Mouse (Mus musculus) left cerebral cortex, postnatal 14 days (tissue): Measurements from ENCODE around the gene Cct2. TPM values are rescaled to one million over a fixed set of nuclear protein-coding genes. Genes with fewer than 3 reads are reported as not detected.

Experiments
- DNase-seq, 2 experiments: peaks; one replicate each; pipeline ENCODE4 v3.0.0; 2021 to 2022; ENCODE audit warnings: low spot score in 2 of 2, mixed read lengths in 1 of 2
- intact Hi-C: fragments of 180-260 bp; cut with DNase I; formaldehyde crosslinking; loops from one replicate; pipeline ENCODE4 v1.15.1; 2025
- total RNA-seq, 2 experiments: library from RNA; stranded (reverse); gene quantifications; 2 replicates each; pipeline ENCODE4 v1.2.3; 2021

Cct2 gene
- total RNA-seq, 2 experiments from 2014 or later: 186 to 187 TPM

DNA sequence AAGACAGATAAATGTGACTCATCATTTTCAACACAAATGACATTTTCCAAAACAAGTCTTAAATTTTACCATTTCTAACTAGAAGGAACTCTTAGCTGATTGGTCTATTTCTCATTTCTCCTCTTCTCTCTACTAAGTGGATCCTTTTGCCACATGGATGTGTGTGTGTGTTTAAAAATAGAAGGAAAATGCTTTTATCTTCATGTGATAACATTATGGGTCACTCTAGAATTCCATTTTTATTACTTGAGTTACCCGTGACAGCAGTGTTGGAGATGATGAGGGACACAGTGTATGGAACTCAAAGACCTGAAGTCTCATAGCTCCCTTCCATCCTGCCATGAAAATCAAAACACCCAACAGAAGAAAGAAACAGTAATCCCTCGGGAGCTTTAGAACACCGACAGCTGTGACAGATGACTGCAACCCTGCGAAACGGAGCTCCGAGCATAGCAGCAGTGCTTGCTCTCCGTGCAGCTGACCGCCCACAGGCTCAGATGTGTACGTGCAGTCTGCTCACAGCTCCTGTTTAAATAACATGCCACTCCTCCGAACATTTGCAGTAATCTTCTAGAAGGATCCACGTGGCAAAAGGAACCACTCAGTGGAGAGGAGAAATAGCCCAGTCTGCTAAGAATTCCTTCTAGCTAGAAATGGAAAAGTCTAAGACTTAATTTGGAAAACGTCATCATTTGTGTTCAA lies 49.8 kb downstream of the Cct2 start:
- intact Hi-C loops: loop anchor here (5.0 kb wide), 1 partner anchor 57 kb away; no protein-coding TSS in a partner anchor
- DNase-seq: peak; percentile 55 to 83

DNA sequence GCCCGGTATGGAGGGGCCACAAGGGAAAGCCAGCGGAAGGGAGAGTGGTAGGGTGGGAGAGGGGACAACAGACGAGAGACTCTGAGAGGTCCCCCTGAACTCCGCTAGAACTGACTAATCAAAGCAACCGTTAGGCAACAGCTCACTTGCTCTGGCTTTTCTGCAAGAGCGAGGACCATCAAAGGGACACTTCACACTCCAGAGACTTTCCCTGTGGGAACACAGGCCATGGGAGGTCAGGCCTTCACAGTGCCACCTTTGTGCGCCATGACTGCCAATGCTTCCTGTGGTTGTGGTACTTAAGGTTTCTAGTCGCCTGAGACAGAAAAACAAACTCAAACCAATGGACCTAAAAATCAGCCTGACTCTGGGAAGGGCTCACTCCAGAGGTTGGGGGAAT lies 52.6 kb downstream of the Cct2 start:
- intact Hi-C loops: loop anchor here (5.0 kb wide), 1 partner anchor 54 kb away; no protein-coding TSS in a partner anchor

DNA sequence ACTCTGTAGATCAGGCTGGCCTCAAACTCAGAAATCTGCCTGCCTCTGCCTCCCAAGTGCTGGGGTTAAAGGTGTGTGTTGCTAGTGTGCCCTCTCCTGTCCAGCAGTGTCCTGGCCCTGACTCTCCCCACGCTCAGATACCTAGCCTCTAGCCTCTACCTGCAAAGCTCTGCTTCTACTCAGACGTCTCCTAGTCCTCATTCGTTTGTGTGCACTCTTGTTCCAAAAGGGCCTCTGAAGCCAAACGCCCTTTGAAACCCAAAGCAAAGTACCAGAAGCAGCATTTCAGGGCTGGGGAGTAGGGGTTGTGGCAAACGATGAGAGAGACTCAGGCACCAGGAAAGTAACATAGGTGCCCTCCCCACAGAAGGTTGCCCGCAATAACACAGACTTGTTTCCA lies 53.9 kb downstream of the Cct2 start:
- no peak for DNase-seq
- intact Hi-C loops: loop anchor here (5.0 kb wide), 1 partner anchor 52 kb away; no protein-coding TSS in a partner anchor

More for the DNA sequence above, 52.6 kb downstream of the Cct2 start:
- DNase-seq: no peak

DNA sequence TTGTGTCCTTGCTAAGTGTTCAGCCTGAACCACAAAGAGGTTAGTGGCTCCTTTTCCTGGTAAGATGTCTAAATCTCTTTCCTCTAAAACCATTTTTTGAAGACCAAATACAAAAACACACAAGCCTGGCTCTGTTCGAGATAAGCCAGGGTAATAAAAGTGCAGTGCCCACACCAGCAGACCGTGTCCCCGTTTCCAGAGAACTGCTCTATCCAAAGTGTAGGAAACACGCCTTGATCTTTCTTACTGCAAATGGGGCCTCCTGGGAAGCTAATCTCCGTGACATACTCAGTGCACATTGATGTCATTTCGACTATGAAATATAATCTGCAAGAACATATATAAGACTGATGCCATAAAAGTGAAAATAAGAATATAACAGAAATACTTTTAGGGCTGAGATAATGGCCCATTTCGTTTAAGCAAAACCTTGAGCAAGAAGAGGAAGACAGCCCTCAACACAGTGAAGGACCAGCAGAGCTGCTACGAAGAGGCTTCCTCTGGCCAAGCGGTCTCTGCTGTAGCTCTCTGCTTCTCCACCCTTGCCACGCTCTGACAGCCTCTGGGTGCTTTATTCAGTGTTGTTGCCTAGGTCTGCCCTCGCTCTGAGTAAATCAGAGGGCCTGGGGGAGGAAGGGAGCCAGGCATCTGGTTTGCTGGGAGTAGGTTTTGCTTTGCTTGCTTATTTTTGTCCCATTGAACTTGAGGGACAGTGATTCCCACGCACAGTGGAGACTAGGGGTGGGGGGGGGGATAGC lies 57.7 kb downstream of the Cct2 start:
- no peak for DNase-seq
- intact Hi-C loops: no loop called here

DNA sequence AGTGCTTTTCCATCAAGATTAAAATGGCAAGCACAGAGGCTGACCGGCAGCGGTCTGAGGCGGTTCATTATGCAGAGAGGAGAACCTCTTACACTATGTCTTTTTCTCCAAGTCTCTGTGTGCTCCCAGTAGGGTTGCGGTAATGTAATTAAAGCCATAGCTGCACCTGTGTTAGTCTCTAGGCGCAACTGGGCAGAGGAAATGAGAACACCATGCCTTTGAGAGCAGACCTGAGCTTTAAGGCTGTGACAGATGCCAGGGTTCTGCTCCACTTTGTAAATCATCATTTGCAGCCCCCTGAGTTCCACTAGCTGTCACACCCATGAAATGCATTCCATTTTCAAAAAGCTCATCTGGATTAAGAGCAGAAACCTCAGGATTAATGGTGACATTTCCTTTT lies 58.9 kb downstream of the Cct2 start:
- intact Hi-C loops: no loop called here
- DNase-seq: no peak

Other genes starting within 250 kb of the Cct2 start
- gene Myrfl, start 166.9 kb downstream of the Cct2 start, total RNA-seq: under 1 TPM; 0.40 to 0.46 TPM
- gene Rab3ip, start 113.0 kb downstream of the Cct2 start, total RNA-seq: 10 to 100 TPM; 43.8 to 47.5 TPM
- not detected for gene Gm10271, start 91.2 kb downstream of the Cct2 start, total RNA-seq
- under 1 TPM; 0.20 to 0.40 TPM for gene Best3, start 77.5 kb downstream of the Cct2 start, total RNA-seq
- not detected for gene Lrrc10, start 18.5 kb downstream of the Cct2 start, total RNA-seq
- gene Frs2, start 84.7 kb upstream of the Cct2 start, total RNA-seq: 10 to 100 TPM; 28.3 to 29.3 TPM
- gene Yeats4, start 160.7 kb upstream of the Cct2 start, total RNA-seq: 10 to 100 TPM; 56.6 to 61.7 TPM
- not detected for gene 9530003J23Rik, start 174.9 kb upstream of the Cct2 start, total RNA-seq
- gene Lyz2, start 218.5 kb upstream of the Cct2 start, total RNA-seq: 1 to 10 TPM; 7.2 to 8.3 TPM
- gene Lyz1, start 229.1 kb upstream of the Cct2 start, total RNA-seq: 1 to 10 TPM in 1 of 2 experiments, under 1 TPM in 1; 0.93 to 1.4 TPM